Mouse (Mus musculus) left cerebral cortex, adult 8-10 months (tissue): ENCODE data around the gene Gm5127. TPM values are rescaled to one million over a fixed set of nuclear protein-coding genes. Genes with fewer than 3 reads are reported as not detected.

ENCODE experiments used
- DNase-seq, 2 experiments: peaks; one replicate each; pipeline ENCODE4 v3.0.0; 2022; ENCODE audit warnings: low spot score in 2 of 2
- total RNA-seq, 4 experiments: library from RNA; stranded (reverse); gene quantifications; 2 replicates each; pipeline ENCODE4 v1.2.4; 2022

The Gm5127 gene
- total RNA-seq = under 1 TPM in 3 of 4 experiments, not detected in 1; 0.20 to 0.59 (median 0.37) TPM

DNA sequence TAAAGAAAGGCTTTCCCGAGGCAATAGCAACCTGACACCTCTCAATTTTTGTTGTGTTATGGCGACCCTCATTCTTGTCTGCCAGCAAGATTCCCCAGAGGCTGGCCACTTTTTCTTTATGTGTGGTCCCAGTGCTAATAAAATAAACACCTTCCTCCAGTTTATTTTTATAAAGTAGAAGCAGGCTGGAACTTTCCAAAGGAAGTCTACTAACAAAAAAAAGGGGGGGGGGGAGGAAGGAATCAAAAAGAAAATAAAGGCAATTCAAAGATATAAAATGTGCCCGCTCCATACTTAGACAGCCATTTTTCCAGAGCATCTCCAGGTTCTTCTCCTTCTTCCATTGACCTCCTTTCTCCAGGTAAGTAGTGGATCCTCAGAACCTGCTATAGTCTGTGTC, at the start of gene Gm5127:
TSS of gene Gm5127 (plus strand) at position 301 of the 400 bp plus-strand sequence.
- no peak for DNase-seq

DNA sequence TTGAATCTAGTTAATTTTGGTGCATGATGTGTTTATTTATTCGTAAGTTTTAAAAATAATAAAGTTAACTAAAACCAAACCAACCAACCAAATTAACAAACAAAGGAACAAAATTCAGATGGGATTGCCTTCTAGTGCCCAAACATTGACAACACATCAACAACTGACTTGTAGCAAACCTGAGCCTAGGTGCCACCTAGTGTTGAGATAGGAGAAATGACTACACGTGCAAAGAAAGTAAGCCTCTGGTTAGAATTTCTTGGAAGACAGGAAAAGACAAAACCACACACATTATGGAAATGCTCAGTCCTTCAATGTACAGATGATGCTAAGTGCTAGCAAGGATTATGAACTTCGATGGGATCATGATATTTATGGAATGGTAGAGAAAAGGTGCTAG, 46.6 kb upstream of the Gm5127 start:
- DNase-seq = no peak

DNA sequence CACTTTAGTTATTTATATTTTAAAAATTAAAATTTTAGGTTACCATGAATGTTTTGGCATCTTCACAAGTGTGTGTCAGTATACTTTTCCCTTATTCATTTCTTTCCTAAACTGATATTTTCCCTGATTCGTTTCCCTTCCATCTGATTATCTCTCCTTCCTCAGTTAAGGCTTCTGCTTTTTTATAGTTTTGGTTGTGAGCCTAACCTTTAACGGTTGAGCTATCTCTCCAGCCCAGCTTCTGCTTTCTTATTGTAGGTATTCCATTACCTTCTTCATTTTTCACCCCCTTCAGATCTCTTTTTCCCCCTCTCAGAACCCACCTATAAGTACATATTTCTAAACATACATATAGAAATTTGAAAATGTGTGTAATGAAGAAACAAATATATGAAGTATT, 27.5 kb upstream of the Gm5127 start:
- no peak for DNase-seq

DNA sequence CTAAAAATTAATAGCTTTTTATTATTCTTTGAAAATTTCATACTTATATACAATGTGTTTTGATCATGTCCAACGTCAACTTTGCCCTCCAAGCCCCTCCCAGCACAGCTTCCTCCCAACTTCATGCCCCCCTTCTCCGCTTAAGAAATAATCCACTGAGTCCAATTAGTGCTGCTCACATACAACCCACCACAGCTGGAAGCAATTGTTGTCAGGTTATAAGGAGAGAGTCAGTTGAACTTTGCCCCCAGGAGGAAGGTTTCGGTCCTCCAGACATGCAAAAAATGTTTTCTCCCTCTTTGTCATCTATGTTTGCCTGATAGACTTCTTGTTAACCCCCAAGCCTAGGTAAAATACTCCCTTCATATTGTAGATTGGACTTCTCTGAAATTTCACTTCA, 4.0 kb upstream of the Gm5127 start:
- no peak for DNase-seq

DNA sequence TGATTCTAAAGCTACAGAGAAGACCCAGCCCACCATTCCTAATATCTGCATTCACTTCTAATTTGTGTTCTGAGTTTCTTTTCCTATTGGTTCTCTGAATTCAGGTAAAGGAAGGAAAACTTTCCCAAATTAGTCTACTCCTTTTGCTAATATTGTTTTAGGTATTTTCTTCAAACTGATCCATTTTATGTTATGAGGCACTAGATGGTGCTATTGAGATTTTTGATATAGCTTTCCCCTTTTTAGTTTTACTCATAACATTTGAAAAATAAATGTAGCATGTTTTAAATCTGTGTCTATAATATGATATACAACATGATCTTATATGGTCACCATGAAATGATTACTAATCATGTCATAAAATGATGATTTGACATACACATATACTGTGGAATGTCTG, 2.6 kb upstream of the Gm5127 start:
- no peak for DNase-seq

DNA sequence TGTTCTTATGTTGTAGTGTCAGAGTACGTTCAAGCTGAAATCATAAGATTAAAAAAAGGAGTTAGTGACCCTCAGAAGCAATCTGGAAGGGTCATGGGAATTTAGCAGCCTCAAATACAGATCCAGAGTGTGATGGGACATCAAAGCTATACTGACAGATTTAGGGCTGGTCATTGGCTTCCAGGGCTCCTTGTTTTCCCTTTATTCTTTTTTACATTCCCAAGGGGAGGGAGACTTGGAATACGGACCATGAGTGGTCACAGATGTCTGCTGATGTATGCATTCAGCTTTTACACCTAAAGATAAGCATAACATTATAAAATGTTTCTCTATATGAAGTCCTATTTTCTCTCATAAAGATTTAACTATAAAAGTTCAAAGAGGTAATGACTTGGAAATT, 789 bp upstream of the Gm5127 start:
- DNase-seq = no peak

DNA sequence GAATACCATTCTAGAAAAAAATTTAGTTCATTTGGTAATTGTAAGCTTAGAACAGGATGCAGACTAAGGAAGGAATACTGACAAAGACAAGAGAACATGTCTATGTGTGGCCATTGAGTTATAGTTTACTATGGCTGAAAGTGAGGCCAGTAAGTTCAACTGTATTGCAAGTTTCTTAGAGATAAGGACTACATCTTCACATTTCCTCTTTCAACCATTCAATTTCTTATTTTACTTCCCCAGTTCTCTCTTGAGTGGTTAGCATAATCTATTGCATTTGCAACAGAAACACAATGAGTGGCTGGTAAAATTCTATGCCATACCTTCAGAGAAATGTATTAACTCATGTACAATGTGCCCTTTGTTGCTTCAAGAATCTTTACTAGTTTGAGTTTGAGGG, 10.9 kb downstream of the Gm5127 start:
- no peak for DNase-seq

DNA sequence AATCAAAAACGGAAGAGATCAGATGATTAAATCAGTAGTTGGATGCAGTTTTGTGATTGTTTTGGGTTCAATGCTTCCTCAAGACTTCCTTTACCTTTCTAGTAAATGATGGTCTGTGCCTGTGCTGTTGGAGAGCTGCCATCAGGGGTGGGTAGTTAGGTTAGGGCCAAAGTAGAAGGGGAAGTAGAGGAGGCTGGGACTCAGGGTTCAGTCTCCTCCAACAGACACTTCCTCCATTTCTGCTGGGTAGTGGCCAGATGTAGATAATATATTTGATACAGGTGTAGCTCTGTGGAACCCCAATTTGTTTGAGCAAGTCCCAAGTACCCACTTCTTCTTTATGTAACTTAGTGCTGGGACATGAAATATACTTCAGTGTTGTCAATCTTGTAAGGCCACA, 12.9 kb downstream of the Gm5127 start:
- DNase-seq = no peak

DNA sequence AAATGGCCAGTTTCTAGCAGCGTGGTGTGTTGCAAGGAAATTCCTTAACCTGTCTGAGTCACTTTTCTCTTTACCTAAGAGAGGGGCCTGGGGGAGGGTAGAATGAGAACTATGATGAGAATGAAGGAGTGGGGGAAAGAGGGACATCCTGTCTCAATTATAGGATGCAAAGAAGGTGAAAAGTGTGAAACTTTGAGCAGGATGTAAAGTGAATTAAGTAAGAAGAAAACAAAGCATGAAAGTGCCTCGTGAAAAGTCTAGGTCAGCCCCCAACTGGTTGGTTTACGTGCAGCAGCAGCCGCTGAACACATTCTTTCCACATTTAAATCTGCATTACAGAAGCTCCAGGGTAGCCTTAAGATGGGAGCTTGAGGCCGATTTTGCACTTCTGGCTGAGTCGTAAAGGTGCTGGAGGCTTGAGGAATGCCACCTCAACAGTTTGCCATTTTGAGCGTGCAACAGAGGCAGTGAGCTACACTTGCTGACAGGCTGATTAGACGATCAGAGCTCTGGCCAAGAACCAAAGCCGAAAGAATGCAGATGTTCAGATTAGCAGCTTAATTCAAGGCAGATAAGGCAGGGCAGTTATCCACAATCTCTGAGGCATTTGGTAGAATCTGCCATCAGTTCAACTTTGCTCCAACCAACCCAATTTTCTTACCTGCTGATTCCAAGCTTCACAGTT, 19.7 kb downstream of the Gm5127 start:
- DNase-seq = no peak

DNA sequence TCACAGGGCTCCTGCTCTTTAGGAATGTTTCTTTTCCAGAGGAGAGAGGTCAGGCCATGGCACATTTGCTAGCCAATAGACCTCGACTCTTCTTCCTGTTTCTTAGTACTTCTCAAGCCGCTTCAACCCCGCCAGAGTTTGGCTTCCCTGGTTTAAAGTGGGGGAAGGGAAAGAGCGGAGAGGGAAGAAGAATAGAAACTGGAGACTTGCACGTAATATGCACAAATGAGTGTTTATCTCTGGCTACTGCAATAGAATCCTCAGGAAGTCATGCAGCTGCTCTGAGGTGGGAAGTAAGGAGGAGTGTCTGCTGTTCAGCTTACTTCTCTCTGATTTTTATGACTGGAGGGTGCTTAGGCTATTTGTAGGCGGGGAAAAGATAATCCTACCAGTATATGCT, 20.4 kb downstream of the Gm5127 start, which contains the start of gene Cysltr1:
TSS of gene Cysltr1 (minus strand) at position 294 of the 400 bp plus-strand sequence.
- no peak for DNase-seq

DNA sequence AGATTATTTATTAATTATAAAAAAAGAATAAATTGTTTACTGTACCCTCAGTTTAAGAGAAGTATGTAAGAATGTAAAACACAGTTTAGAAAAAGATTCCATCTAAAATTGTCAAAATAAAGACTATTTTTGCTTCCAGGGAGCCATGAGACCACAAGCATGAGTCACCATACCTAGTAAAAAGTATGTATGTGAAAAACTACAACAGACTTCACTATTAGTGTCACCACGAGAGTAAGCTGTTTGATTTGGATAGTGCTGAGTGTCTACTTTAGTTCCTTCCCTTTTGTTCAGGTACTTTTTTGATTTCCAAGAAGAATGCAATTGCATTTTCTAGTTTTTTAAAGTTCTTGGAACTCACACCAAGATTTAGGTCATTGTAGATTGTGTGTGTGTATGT, 39.5 kb downstream of the Gm5127 start:
- no peak for DNase-seq

DNA sequence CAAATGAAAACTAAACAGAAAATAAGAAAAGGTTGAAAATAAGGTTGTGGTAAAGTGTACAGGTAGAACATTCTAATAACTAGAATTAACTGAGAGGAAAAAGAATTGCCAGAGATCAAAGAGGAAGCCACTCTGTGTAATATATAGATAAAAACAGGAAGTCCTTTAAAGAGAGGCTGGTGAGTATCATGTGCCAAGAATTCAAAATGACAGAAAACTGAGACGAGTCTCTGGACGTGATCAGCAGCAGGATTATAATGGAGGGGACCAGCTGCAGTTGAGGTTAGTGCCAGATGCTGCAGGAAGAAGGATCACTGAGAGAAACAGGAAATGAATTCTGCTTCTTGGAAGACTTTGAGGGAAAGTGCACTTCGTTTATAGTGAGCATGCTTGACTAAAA, 40.7 kb downstream of the Gm5127 start:
- no peak for DNase-seq

DNA sequence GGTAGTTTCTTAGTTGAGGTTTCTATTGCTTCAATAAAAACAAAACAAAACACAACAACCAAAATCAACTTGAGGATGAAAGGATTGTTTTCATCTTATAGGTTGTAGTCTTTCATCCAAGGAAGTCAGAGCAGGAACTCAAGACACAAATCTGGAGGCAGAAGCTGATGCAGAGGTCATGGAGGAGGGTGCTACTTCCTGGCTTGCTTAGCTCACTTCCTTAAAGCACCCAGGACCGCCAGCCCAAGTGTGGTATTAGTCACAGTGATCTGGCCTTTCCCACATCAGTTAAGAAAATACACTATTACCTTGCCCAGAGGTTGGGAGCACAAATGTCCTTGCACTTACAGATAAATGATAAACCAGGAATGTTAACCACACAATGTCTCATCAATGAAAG, 45.5 kb downstream of the Gm5127 start:
- no peak for DNase-seq

DNA sequence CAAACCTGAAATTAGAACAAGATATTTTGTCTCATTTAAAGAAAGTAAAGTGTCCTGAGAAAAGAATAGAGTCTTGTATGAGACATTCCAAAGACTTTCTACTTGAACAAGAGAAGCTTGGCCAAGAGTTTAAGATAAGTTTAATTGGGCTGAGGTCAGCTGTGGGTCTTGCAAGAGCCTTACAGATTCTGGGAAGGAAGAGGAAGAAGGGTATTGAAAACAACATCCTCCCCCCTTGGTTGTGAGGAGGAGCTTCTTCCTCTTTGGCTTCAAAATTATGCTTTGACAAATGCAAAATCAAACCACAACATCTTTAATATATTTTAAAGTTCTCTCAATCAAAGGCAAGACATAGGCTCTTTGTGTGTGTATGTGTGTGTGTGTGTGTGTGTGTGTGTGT, 50.6 kb downstream of the Gm5127 start:
- DNase-seq = no peak

DNA sequence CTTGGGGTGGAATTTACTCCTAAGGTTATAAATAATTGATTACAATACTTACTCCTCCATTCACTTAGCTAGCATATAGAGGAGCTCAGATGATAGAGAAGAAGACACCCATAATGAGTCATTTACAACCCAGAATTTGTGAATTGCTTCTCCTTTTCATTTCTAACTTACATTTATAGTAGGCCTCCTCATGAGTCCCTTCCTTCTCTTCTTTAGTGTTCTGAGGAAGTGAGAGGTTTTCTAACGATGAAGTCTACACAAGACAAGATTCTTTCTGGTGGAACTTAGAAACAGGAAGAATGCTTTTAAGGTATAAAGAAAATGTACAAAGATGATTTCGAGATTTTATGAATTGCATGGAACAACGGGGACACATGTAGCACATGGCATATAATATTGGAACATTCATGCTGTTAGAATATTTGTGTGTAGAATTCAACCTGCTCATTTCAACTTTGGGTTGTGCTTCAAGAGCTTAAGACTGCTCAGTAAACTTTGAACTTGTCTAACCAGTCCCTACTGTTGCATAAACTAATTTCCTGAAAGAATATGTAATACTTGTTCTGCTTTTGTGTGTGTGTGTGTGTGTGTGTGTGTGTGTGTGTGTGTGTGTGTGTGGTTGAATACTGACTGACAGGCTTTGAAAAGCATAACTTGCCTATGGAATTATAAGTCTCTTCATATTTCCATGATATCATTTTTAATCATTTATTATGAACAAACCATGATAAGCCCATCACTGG, 52.0 kb downstream of the Gm5127 start:
- DNase-seq = no peak

DNA sequence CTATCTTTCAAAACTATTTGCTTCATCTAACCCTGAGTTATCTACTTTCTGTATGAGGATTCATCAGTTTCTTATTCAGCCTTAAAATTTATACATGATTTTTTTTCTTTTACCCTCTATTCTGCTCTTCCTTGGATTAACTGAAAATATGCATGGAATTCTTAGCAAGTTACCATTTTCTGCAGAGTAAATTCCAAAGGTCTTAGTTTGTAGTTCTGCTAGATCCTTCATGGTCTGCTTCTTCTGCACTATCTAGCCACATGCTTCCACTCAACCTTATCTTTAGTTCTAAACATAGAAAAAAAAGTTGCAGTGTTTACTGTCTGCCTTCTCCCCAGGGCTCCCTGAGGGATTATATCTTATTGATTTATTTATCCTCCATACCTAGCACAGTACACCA, 79.1 kb downstream of the Gm5127 start:
- DNase-seq = no peak

DNA sequence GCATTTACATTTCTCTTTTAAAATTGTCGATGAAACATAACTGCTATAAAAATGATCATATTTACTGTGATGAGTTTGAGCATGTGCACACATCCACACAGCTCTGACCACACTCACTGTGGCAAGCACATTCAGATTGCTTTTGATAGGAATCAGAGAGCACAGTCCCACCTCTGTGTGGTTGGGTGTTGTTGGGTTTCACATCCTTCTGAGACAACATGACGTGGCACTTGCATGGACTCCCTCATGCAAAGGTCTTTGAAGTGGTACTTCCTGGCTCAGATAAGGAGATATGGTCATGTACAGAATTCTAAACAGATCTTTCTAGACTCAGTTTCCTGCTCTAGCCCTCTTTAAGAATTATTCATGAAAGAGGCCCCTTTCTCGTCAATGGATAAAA, 121.6 kb downstream of the Gm5127 start:
- no peak for DNase-seq

DNA sequence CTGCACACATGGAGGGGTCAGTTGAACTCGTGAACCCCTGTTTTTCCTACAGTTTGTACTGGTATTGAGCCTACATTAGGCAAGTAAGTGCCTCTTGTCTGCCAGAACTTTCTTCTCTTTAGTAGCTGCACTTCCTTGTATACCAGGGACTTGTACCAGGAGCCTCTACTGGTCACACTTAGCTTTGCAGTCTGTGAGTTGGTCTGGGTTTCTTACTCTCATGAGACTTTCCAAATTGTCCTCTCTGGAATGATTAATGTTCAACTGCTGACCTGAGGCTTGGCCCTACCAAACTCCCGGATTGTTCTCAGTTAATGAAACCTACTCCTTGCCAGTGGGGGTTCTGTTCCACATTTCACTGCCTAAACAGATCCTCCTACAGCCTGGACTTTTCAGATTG, 134.2 kb downstream of the Gm5127 start:
- DNase-seq = no peak

DNA sequence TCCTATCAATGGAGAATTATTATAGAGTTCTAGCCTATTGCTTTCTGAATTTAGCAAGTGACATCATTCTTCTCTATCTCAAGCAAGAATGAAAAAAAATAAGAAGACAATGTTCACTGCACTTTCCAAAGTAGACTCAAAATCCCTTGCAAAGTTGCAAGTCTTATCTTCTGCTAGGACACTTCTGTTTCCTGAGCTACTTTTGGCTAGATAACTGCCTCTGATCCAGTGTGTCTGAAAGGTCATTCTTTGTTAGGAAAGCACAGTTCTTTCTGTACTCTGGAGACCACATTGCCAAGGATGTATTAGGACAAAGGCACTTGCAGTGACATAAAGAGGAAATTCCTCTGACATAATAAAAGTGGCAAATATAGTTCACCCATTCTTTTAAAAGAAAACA, 159.3 kb downstream of the Gm5127 start:
- DNase-seq = no peak

DNA sequence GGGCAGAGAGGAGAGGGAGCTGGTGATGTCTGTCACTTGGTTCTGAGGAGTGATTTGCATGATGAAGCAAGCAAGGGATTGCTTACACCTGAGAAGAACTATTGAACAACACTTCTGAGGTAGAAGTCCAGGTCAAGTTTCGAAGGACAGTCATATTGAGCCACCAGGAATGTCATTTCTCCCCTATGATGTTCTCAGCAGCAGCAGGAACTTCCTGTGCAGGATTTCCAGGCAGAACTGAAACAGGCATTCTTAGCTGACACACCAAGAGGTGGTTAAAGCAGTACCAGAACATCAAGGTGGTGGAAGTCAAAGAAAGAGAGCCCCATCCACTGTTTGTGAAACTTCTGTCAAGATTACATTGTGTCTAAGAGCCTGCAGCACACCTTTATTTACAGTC, 172.3 kb downstream of the Gm5127 start:
- DNase-seq = no peak
